Mouse (Mus musculus) spleen, adult 2 months (tissue): ENCODE data around the gene Bsn.

Source experiments
- CTCF ChIP-seq: fragments of 200-500 bp; IDR thresholded peaks from 2 replicates; pipeline ENCODE4 v1.5.1; 2011; ENCODE audit warnings: mild to moderate bottlenecking, inconsistent platforms; ENCODE audit not compliant: insufficient read depth, insufficient read length, insufficient replicate concordance; ENCODE audit errors: extremely low read depth
- POLR2A ChIP-seq: fragments of 200-500 bp; IDR thresholded peaks from 2 replicates; pipeline ENCODE4 v1.6.1; 2011; ENCODE audit warnings: low read depth, low read length, inconsistent platforms

DNA sequence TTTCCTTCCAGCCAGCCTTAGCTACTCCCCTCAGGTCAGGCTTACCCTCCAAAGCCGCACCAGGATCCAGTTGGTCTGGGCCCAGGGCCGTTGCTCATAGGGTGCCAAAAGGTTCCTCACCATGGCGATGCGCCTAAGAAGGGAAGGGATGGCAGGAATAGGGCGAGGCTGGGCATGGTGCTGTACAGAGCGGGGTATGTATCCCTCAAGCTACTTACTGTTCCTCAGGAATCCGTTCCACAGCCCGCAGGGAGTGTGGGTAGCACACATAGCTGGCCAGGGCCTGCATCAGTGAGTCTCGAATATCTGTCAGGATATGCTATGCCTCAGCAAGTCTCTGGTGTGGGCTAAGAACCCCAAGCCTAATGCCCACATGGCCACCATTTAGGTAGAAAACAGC lies 131.9 kb downstream of the Bsn start:
- TF ChIP-seq CTCF, result no peak
- no peak for TF ChIP-seq POLR2A
